ENCODE assay signal across 31 mouse cellular contexts in genomic region chr13:93717113-93717512, GRCm38 (mm10). TPM values are rescaled to one million over a fixed set of nuclear protein-coding genes. Genes with fewer than 3 reads are reported as not detected.
DNase-seq lines count a peak whose midpoint lies in the region; ATAC-seq lines count a peak whose summit lies in the region.
"Had no signal": no experiment of that assay in that cellular context is flagged by ENCODE, and none has a peak within 500 bp of the region (broad histone marks: within the 10 kb centered on the region; RNA-seq: fewer than 3 reads in every experiment).

No protein-coding gene starts in this region.

- no peak overlapping the region for H3K4me3 ChIP-seq in hindbrain, embryonic 11.5 days (ENCODE audit: low read depth, low read length)
- H3K4me3 ChIP-seq in hindbrain, embryonic 14.5 days (replicated peaks; ENCODE audit: low read length): no peak overlapping the region
- H3K4me3 ChIP-seq: erythroblast, embryonic 14.5 days; forebrain, embryonic 15.5 days; heart, embryonic 15.5 days; limb, embryonic 15.5 days; megakaryocyte, embryonic 14.5 days; midbrain, embryonic 15.5 days; neural tube, embryonic 12.5 days had no signal

- DNase-seq in hindbrain, embryonic 11.5 days (ENCODE audit: low spot score): peak; percentile 13
- DNase-seq in hindbrain, embryonic 14.5 days (ENCODE audit: low spot score): no peak
- peak; percentile 9 for DNase-seq in embryo, embryonic 11.5 days (ENCODE audit: low read depth, low spot score)
- DNase-seq in forelimb bud, embryonic 11.5 days (ENCODE audit: low read depth, low spot score): peak; percentile 66
- DNase-seq in kidney, postnatal 10 days: no peak
- DNase-seq in left cerebral cortex, adult 11 months (ENCODE audit: low spot score): no peak
- no peak for DNase-seq in left cerebral cortex, postnatal 4 days
- DNase-seq: adrenal gland, adult 2 months; B cell, adult 2 months; cerebellum, adult 11-12 months; cerebellum, postnatal 10 days; gastrocnemius, postnatal 36 days; heart, postnatal 36 days; kidney, adult 2 months; lung, embryonic 14.5 days; lung, postnatal 36 days; retina, postnatal 1 day; right cerebral cortex, postnatal 25 days; spleen, adult 18-20 months had no signal

- H3K27me3 ChIP-seq in hindbrain, embryonic 11.5 days (ENCODE audit: control insufficient read depth, insufficient read depth, low read length): no peaks in the 10 kb centered on the region
- no peaks in the 10 kb centered on the region for H3K27me3 ChIP-seq in hindbrain, embryonic 14.5 days (ENCODE audit: control insufficient read depth, insufficient read depth, low read length)
- H3K27me3 ChIP-seq: CH12.LX; forebrain, embryonic 15.5 days; limb, embryonic 15.5 days; midbrain, embryonic 15.5 days; neural tube, embryonic 12.5 days had no signal

- 50% methylated on average over 7 of the region's 7 CpGs for WGBS in hindbrain, embryonic 11.5 days
- WGBS in hindbrain, embryonic 14.5 days: 47% methylated on average over 7 of the region's 7 CpGs

- intact Hi-C loops in left cerebral cortex, postnatal 4 days (cut with DNase I): loop anchor here (10.0 kb wide), 2 partner anchors 412 to 962 kb away; no protein-coding TSS in a partner anchor

- H3K4me2 ChIP-seq in hindbrain, embryonic 11.5 days (replicated peaks; ENCODE audit: low read depth, low read length): no peak overlapping the region
- no peak overlapping the region for H3K4me2 ChIP-seq in hindbrain, embryonic 14.5 days (replicated peaks)
- H3K4me2 ChIP-seq: forebrain, embryonic 15.5 days; heart, embryonic 15.5 days; limb, embryonic 15.5 days; lung, embryonic 14.5 days; midbrain, embryonic 15.5 days; neural tube, embryonic 12.5 days had no signal

- no peak overlapping the region for H3K9ac ChIP-seq in hindbrain, embryonic 11.5 days (ENCODE audit: low read depth, low read length)
- H3K9ac ChIP-seq in hindbrain, embryonic 14.5 days: no peak overlapping the region
- H3K9ac ChIP-seq: forebrain, embryonic 15.5 days; heart, embryonic 15.5 days; limb, embryonic 15.5 days; liver, embryonic 14.5 days; lung, embryonic 14.5 days; midbrain, embryonic 15.5 days; neural tube, embryonic 12.5 days had no signal

- no peak overlapping the region for H3K27ac ChIP-seq in hindbrain, embryonic 11.5 days (ENCODE audit: low read depth, low read length)
- no peak overlapping the region for H3K27ac ChIP-seq in hindbrain, embryonic 14.5 days
- H3K27ac ChIP-seq: forebrain, embryonic 15.5 days; heart, embryonic 15.5 days; kidney, postnatal 0 days; limb, embryonic 15.5 days; liver, embryonic 14.5 days; midbrain, embryonic 15.5 days; neural tube, embryonic 12.5 days had no signal

- H3K36me3 ChIP-seq in hindbrain, embryonic 11.5 days (ENCODE audit: control insufficient read depth, insufficient read depth, low read length): no peaks in the 10 kb centered on the region
- no peaks in the 10 kb centered on the region for H3K36me3 ChIP-seq in hindbrain, embryonic 14.5 days (replicated peaks; ENCODE audit: control insufficient read depth, insufficient read depth)
- H3K36me3 ChIP-seq: forebrain, embryonic 15.5 days; G1E; heart, embryonic 15.5 days; limb, embryonic 15.5 days; midbrain, embryonic 15.5 days; neural tube, embryonic 12.5 days had no signal

- ATAC-seq in hindbrain, embryonic 11.5 days (ENCODE audit: low FRiP score): no peak
- no peak for ATAC-seq in hindbrain, embryonic 14.5 days (ENCODE audit: low FRiP score)
- ATAC-seq: forebrain, embryonic 15.5 days; midbrain, embryonic 15.5 days; Patski had no signal

- H3K9me3 ChIP-seq in hindbrain, embryonic 11.5 days (ENCODE audit: control insufficient read depth, low read length): no peaks in the 10 kb centered on the region
- H3K9me3 ChIP-seq in hindbrain, embryonic 14.5 days (ENCODE audit: control insufficient read depth, low read length): no peaks in the 10 kb centered on the region
- H3K9me3 ChIP-seq: forebrain, embryonic 15.5 days; G1E; heart, embryonic 15.5 days; limb, embryonic 15.5 days; midbrain, embryonic 15.5 days; neural tube, embryonic 12.5 days had no signal

- H3K4me1 ChIP-seq in hindbrain, embryonic 11.5 days (replicated peaks; ENCODE audit: control insufficient read depth, insufficient read depth, low read length): no peaks in the 10 kb centered on the region
- no peaks in the 10 kb centered on the region for H3K4me1 ChIP-seq in hindbrain, embryonic 14.5 days (replicated peaks; ENCODE audit: control insufficient read depth, insufficient read depth, low read length)
- H3K4me1 ChIP-seq: forebrain, embryonic 15.5 days; heart, embryonic 15.5 days; megakaryocyte, embryonic 14.5 days; midbrain, embryonic 15.5 days; neural tube, embryonic 12.5 days had no signal

RNA-seq across cellular contexts. Expression of gene Dmgdh, which starts 42.9 kb away (rescaled TPM):
- 0.17 and 0.24 TPM in 2 replicates for polyA plus RNA-seq in hindbrain, embryonic 11.5 days (2014; fragmentation: Nextera tagmentation; extraction: Ambion mirVana)
- polyA plus RNA-seq in hindbrain, embryonic 14.5 days (2014; fragmentation: Nextera tagmentation; extraction: Ambion mirVana): 0.35 and 0.54 TPM in 2 replicates
- total RNA-seq in left cerebral cortex, postnatal 4 days (2021): under 1 TPM; 0.83 to 0.86 TPM
- total RNA-seq: gastrocnemius, postnatal 36 days; heart, postnatal 36 days had no signal
- polyA plus RNA-seq: erythroblast, embryonic 14.5 days; G1E; lung, embryonic 14.5 days; Patski had no signal

RNA-seq across cellular contexts. Expression of gene Bhmt2, which starts 43.0 kb away (rescaled TPM):
- polyA plus RNA-seq in hindbrain, embryonic 11.5 days (2014; fragmentation: Nextera tagmentation; extraction: Ambion mirVana): 0.11 TPM in 1 of 2 replicates, not detected in the other
- not detected in 2 replicates for polyA plus RNA-seq in hindbrain, embryonic 14.5 days (2014; fragmentation: Nextera tagmentation; extraction: Ambion mirVana)
- total RNA-seq in left cerebral cortex, postnatal 4 days (2021): under 1 TPM in 1 of 2 experiments, not detected in 1; 0.20 TPM
- total RNA-seq: CH12.LX; G1E; gastrocnemius, postnatal 36 days; heart, postnatal 36 days had no signal
- polyA plus RNA-seq: adrenal gland, adult 2 months; forebrain, embryonic 15.5 days; G1E; heart, embryonic 15.5 days; limb, embryonic 15.5 days; lung, embryonic 14.5 days; neural tube, embryonic 12.5 days had no signal

RNA-seq across cellular contexts. Expression of gene Arsb, which starts 54.3 kb away (rescaled TPM):
- 6.4 and 7.0 TPM in 2 replicates for polyA plus RNA-seq in hindbrain, embryonic 11.5 days (2014; fragmentation: Nextera tagmentation; extraction: Ambion mirVana)
- polyA plus RNA-seq in hindbrain, embryonic 14.5 days (2014; fragmentation: Nextera tagmentation; extraction: Ambion mirVana): 10.9 and 12.1 TPM in 2 replicates
- 10 to 100 TPM; 31.7 to 34.8 TPM for total RNA-seq in left cerebral cortex, postnatal 4 days (2021)

Comparison
In these comparisons a context has a peak if more than half of its experiments do, and no peak if none do; other contexts are left out.
1. DNase-seq: peak in hindbrain, embryonic 11.5 days (single experiment), embryo, embryonic 11.5 days (single experiment) and forelimb bud, embryonic 11.5 days (single experiment); none in hindbrain, embryonic 14.5 days (single experiment), kidney, postnatal 10 days (single experiment), left cerebral cortex, adult 11 months (single experiment) and left cerebral cortex, postnatal 4 days (single experiment).